Mouse (Mus musculus): ENCODE measurements around the gene Smagp. TPM values are rescaled to one million over a fixed set of nuclear protein-coding genes. Genes with fewer than 3 reads are reported as not detected.

Smagp gene
- total and polyA plus RNA-seq, 3 experiments, result 2.7 TPM; not detected in 1

GRCm38 (mm10) chr15:100635851-100636645, 692 bp downstream of the Smagp start:
- Histone ChIP-seq H3K27me3 (ENCODE audit: insufficient read depth, low read length) (peaks cover 43% of the 10 kb centered on the region), H3K4me1 (ENCODE audit: insufficient read depth, low read depth, low read length) (no peaks in the 10 kb centered on the region), H3K9me3 (replicated peaks) (peaks cover 6% of the 10 kb centered on the region), H3K36me3 (replicated peaks) (no peaks in the 10 kb centered on the region), H3K4me3 (ENCODE audit: low read depth, low read length) (no peak overlapping the region)
- TF ChIP-seq TAL1 (conservative IDR thresholded peaks at IDR 0.05; ENCODE audit: low read depth, low read length) (no peak), GATA1 (IDR thresholded peaks at IDR 0.05; ENCODE audit: borderline replicate concordance, low read length) (no peak), GATA2 (IDR thresholded peaks at IDR 0.05; ENCODE audit: borderline replicate concordance, low read depth, low read length) (no peak), POLR2AphosphoS5 (IDR thresholded peaks at IDR 0.05; ENCODE audit: insufficient replicate concordance, low read depth, low read length) (no peak), CTCF (IDR thresholded peaks at IDR 0.05; ENCODE audit: low read depth, low read length) (no peak)
- no peak for ATAC-seq (ENCODE audit: extremely low read depth, insufficient number of reproducible peaks, low FRiP score, poor library complexity, severe bottlenecking)
- DNase-seq (ENCODE audit: low spot score), result no peak

GRCm38 (mm10) chr15:100635239-100635638, 1.5 kb downstream of the Smagp start:
- peak; percentile 8; the same call in 1 of the 2 replicates for ATAC-seq (ENCODE audit: extremely low read depth, insufficient number of reproducible peaks, low FRiP score, poor library complexity, severe bottlenecking)
- peaks cover 47% of the 10 kb centered on the region for H3K27me3 ChIP-seq (ENCODE audit: insufficient read depth, low read length)
- TF ChIP-seq TAL1 (conservative IDR thresholded peaks at IDR 0.05; ENCODE audit: low read depth, low read length), result no peak
- TF ChIP-seq POLR2AphosphoS5 (IDR thresholded peaks at IDR 0.05; ENCODE audit: insufficient replicate concordance, low read depth, low read length), result no peak
- no peak for TF ChIP-seq GATA1 (IDR thresholded peaks at IDR 0.05; ENCODE audit: borderline replicate concordance, low read length)
- no peaks in the 10 kb centered on the region for H3K4me1 ChIP-seq (ENCODE audit: insufficient read depth, low read depth, low read length)
- H3K36me3 ChIP-seq (replicated peaks), result no peaks in the 10 kb centered on the region
- no peak overlapping the region for H3K4me3 ChIP-seq (ENCODE audit: low read depth, low read length)
- peaks cover 6% of the 10 kb centered on the region for H3K9me3 ChIP-seq (replicated peaks)
- DNase-seq (ENCODE audit: low spot score), result no peak

GRCm38 (mm10) chr15:100633341-100633740, 3.4 kb downstream of the Smagp start:
- TF ChIP-seq TAL1 (conservative IDR thresholded peaks at IDR 0.05; ENCODE audit: low read depth, low read length) (no peak), POLR2AphosphoS5 (IDR thresholded peaks at IDR 0.05; ENCODE audit: insufficient replicate concordance, low read depth, low read length) (no peak), GATA2 (IDR thresholded peaks at IDR 0.05; ENCODE audit: borderline replicate concordance, low read depth, low read length) (no peak), GATA1 (IDR thresholded peaks at IDR 0.05; ENCODE audit: borderline replicate concordance, low read length) (no peak), CTCF (IDR thresholded peaks at IDR 0.05; ENCODE audit: low read depth, low read length) (no peak)
- Histone ChIP-seq H3K4me3 (ENCODE audit: low read depth, low read length) (no peak overlapping the region), H3K4me1 (ENCODE audit: insufficient read depth, low read depth, low read length) (no peaks in the 10 kb centered on the region), H3K9me3 (replicated peaks) (peaks cover 6% of the 10 kb centered on the region), H3K27me3 (ENCODE audit: insufficient read depth, low read length) (peaks cover 59% of the 10 kb centered on the region), H3K36me3 (replicated peaks) (no peaks in the 10 kb centered on the region)
- DNase-seq (ENCODE audit: low spot score) (no peak), ATAC-seq (ENCODE audit: extremely low read depth, insufficient number of reproducible peaks, low FRiP score, poor library complexity, severe bottlenecking) (no peak)

GRCm38 (mm10) chr15:100632323-100632722, 4.4 kb downstream of the Smagp start:
- H3K9me3 ChIP-seq (replicated peaks), result peaks cover 6% of the 10 kb centered on the region
- DNase-seq (ENCODE audit: low spot score) (no peak), ATAC-seq (ENCODE audit: extremely low read depth, insufficient number of reproducible peaks, low FRiP score, poor library complexity, severe bottlenecking) (no peak)
- H3K4me3 ChIP-seq (ENCODE audit: low read depth, low read length), result no peak overlapping the region
- H3K36me3 ChIP-seq (replicated peaks), result no peaks in the 10 kb centered on the region
- H3K27me3 ChIP-seq (ENCODE audit: insufficient read depth, low read length), result peaks cover 60% of the 10 kb centered on the region
- peaks cover 5% of the 10 kb centered on the region for H3K4me1 ChIP-seq (ENCODE audit: insufficient read depth, low read depth, low read length)
- TF ChIP-seq POLR2AphosphoS5 (IDR thresholded peaks at IDR 0.05; ENCODE audit: insufficient replicate concordance, low read depth, low read length) (no peak), TAL1 (conservative IDR thresholded peaks at IDR 0.05; ENCODE audit: low read depth, low read length) (no peak), CTCF (IDR thresholded peaks at IDR 0.05; ENCODE audit: low read depth, low read length) (no peak), GATA2 (IDR thresholded peaks at IDR 0.05; ENCODE audit: borderline replicate concordance, low read depth, low read length) (no peak), GATA1 (IDR thresholded peaks at IDR 0.05; ENCODE audit: borderline replicate concordance, low read length) (no peak)

- Histone ChIP-seq H3K36me3 (replicated peaks) (no peaks in the 10 kb centered on the region), H3K4me1 (ENCODE audit: insufficient read depth, low read depth, low read length) (peaks cover 9% of the 10 kb centered on the region), H3K9me3 (replicated peaks) (peaks cover 4% of the 10 kb centered on the region), H3K4me3 (ENCODE audit: low read depth, low read length) (no peak overlapping the region), H3K27me3 (ENCODE audit: insufficient read depth, low read length) (peaks cover 55% of the 10 kb centered on the region)
- ATAC-seq (ENCODE audit: extremely low read depth, insufficient number of reproducible peaks, low FRiP score, poor library complexity, severe bottlenecking) (no peak), DNase-seq (ENCODE audit: low spot score) (no peak)
- TF ChIP-seq CTCF (IDR thresholded peaks at IDR 0.05; ENCODE audit: low read depth, low read length), result no peak
- TF ChIP-seq TAL1 (conservative IDR thresholded peaks at IDR 0.05; ENCODE audit: low read depth, low read length), result no peak
- no peak for TF ChIP-seq GATA1 (IDR thresholded peaks at IDR 0.05; ENCODE audit: borderline replicate concordance, low read length)
- no peak for TF ChIP-seq GATA2 (IDR thresholded peaks at IDR 0.05; ENCODE audit: borderline replicate concordance, low read depth, low read length)
- no peak for TF ChIP-seq POLR2AphosphoS5 (IDR thresholded peaks at IDR 0.05; ENCODE audit: insufficient replicate concordance, low read depth, low read length)
Measured at GRCm38 (mm10) chr15:100631454-100632170, 5.1 kb downstream of the Smagp start.

- ATAC-seq (ENCODE audit: extremely low read depth, insufficient number of reproducible peaks, low FRiP score, poor library complexity, severe bottlenecking), result no peak
- H3K4me1 ChIP-seq (ENCODE audit: insufficient read depth, low read depth, low read length), result peaks cover 9% of the 10 kb centered on the region
- peaks cover 47% of the 10 kb centered on the region for H3K27me3 ChIP-seq (ENCODE audit: insufficient read depth, low read length)
- no peaks in the 10 kb centered on the region for H3K9me3 ChIP-seq (replicated peaks)
- no peak for TF ChIP-seq TAL1 (conservative IDR thresholded peaks at IDR 0.05; ENCODE audit: low read depth, low read length)
- TF ChIP-seq POLR2AphosphoS5 (IDR thresholded peaks at IDR 0.05; ENCODE audit: insufficient replicate concordance, low read depth, low read length), result no peak
- TF ChIP-seq GATA1 (IDR thresholded peaks at IDR 0.05; ENCODE audit: borderline replicate concordance, low read length), result no peak
- TF ChIP-seq GATA2 (IDR thresholded peaks at IDR 0.05; ENCODE audit: borderline replicate concordance, low read depth, low read length), result no peak
- no peak for TF ChIP-seq CTCF (IDR thresholded peaks at IDR 0.05; ENCODE audit: low read depth, low read length)
- no peaks in the 10 kb centered on the region for H3K36me3 ChIP-seq (replicated peaks)
- H3K4me3 ChIP-seq (ENCODE audit: low read depth, low read length), result no peak overlapping the region
- no peak for DNase-seq (ENCODE audit: low spot score)
Measured at GRCm38 (mm10) chr15:100630126-100630525, 6.6 kb downstream of the Smagp start.

Measured in G1E (cell line).